Mouse (Mus musculus): Measurements from ENCODE around the gene Olfr1051.
"Not testable (repeated sequence)": the region's sequence is repeated elsewhere in the genome, so short reads cannot be mapped to it uniquely, and the experiment has no call there.

Gene Olfr1051

DNA sequence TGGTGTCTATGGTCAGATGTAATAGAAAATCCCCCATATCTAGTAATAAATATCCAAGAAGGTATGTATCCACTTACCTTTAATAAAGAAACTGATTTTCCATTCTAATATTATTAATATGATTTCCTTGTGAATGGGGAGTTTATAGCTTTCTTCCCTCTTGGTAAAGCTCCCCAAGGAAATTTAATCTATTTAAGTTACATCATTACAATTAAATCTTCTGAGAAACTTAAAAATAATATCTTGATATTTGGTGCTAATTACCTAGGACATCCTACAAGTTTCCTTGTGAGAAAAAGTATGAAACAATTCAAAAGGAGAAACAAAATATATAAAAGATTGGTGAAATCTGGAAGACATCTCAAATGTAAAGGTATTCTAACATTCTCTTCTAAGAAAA is at the start of gene Olfr1051:
Olfr1051 (minus strand) TSS at position 101 of the 400 bp plus-strand sequence.
- H3K4me1 ChIP-seq (replicated peaks; ENCODE audit: low read depth, low read length); H3K9me3 ChIP-seq (ENCODE audit: low read length); H3K36me3 ChIP-seq (ENCODE audit: insufficient read depth, low read length); H3K4me3 ChIP-seq (replicated peaks; ENCODE audit: low read length); H3K27me3 ChIP-seq (ENCODE audit: insufficient read depth, low read length): not testable (repeated sequence)

DNA sequence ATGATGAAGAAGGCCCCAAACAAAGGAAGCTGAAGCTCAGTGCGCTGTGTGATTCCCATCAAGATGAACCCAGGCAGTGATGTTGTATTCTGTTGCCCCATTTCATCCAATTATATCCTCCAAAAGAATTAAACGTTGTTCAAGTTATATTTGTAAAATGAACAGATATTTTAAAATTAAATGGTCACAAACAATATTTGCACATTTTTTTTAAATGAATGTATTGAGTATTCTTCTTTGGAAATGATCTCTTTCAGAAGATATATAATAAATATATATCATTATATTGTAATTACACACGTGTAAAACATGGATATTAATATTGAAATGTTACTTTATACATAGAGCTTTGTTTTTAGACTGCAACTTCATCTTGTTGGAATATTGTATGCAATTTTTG is 36.3 kb upstream of the Olfr1051 start, which contains the start of gene Olfr1053:
Olfr1053 (minus strand) TSS at position 101 of the 400 bp plus-strand sequence.
- Histone ChIP-seq H3K4me3 (replicated peaks; ENCODE audit: low read length) (no peak within 1 kb of the TSS), H3K4me1 (replicated peaks; ENCODE audit: low read depth, low read length) (no peaks in the 10 kb centered on the region), H3K9me3 (ENCODE audit: low read length) (no peaks in the 10 kb centered on the region), H3K36me3 (ENCODE audit: insufficient read depth, low read length) (no peaks in the 10 kb centered on the region), H3K27me3 (ENCODE audit: insufficient read depth, low read length) (no peaks in the 10 kb centered on the region)
- TF ChIP-seq NANOG (IDR thresholded peaks at IDR 0.05; ENCODE audit: borderline replicate concordance, low read length) (no peak), CTCF (conservative IDR thresholded peaks at IDR 0.05; ENCODE audit: low read length) (no peak)

DNA sequence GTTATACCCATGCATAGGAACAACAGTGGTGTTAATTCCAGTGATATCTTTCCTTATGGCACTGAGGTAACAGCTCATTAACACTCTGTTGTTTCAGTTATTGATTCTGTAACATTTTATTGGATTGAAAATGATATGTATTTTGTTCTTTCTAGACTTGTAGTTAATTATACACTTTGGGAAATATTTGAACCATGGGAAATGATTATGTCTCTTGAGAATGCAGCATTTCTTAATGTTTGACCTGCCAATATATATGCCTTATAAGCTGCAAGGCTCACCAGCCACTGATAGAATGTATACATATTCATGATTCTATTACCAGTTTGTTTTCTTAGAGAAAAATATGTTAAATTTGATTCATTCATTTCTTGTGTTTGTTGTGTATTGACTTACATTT is 13.3 kb upstream of the Olfr1051 start, which contains the start of gene Olfr1052:
Olfr1052 (plus strand) TSS at position 301 of the 400 bp plus-strand sequence.
- no peaks in the 10 kb centered on the region for H3K36me3 ChIP-seq (ENCODE audit: insufficient read depth, low read length)
- no peak within 1 kb of the TSS for H3K4me3 ChIP-seq (replicated peaks; ENCODE audit: low read length)
- 0 out of 2 replicates have a peak, but pooled peaks cover 7% of the 10 kb centered on the region for H3K9me3 ChIP-seq (ENCODE audit: low read length)
- no peaks in the 10 kb centered on the region for H3K27me3 ChIP-seq (ENCODE audit: insufficient read depth, low read length)
- TF ChIP-seq NANOG (IDR thresholded peaks at IDR 0.05; ENCODE audit: borderline replicate concordance, low read length), result no peak
- TF ChIP-seq CTCF (conservative IDR thresholded peaks at IDR 0.05; ENCODE audit: low read length), result no peak
- TF ChIP-seq POU5F1 (IDR thresholded peaks at IDR 0.05; ENCODE audit: borderline replicate concordance, low read length), result no peak
- no peaks in the 10 kb centered on the region for H3K4me1 ChIP-seq (replicated peaks; ENCODE audit: low read depth, low read length)

GRCm38 (mm10) chr2:86258228-86258627 is 20.7 kb downstream of the Olfr1051 start, which contains the start of gene Olfr1049:
Olfr1049 (minus strand) TSS chr2:86258328.
- H3K9me3 ChIP-seq (ENCODE audit: low read length), result peaks cover 19% of the 10 kb centered on the region
- not testable (repeated sequence) for H3K27me3 ChIP-seq (ENCODE audit: insufficient read depth, low read length); H3K4me3 ChIP-seq (replicated peaks; ENCODE audit: low read length)

DNA sequence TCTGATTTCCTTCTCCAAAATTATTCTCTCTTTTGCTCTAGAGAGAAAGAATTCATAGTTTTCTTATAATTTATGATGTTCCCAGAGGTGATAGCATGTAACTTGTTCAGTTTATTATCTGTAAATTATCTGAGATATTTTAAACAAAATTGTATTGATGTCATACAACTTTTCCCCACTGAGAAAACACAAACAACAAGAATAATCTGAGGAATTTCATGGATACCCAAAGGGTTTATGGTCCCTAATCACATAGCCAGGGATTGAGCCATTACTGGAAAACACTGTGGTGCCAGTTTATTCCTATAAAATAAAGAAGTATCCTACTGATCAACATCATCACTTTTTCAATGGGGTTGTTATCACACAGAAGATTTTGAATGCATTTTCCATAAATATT is 38.7 kb downstream of the Olfr1051 start, which contains the start of gene Olfr1048:
Olfr1048 (minus strand) TSS at position 101 of the 400 bp plus-strand sequence.
- Histone ChIP-seq H3K27me3 (ENCODE audit: insufficient read depth, low read length) (no peaks in the 10 kb centered on the region), H3K4me1 (replicated peaks; ENCODE audit: low read depth, low read length) (no peaks in the 10 kb centered on the region), H3K4me3 (replicated peaks; ENCODE audit: low read length) (no peak within 1 kb of the TSS), H3K9me3 (ENCODE audit: low read length) (0 out of 2 replicates have a peak, but pooled peaks cover under 1% of the 10 kb centered on the region), H3K36me3 (ENCODE audit: insufficient read depth, low read length) (no peaks in the 10 kb centered on the region)
- TF ChIP-seq POU5F1 (IDR thresholded peaks at IDR 0.05; ENCODE audit: borderline replicate concordance, low read length) (no peak), CTCF (conservative IDR thresholded peaks at IDR 0.05; ENCODE audit: low read length) (no peak), NANOG (IDR thresholded peaks at IDR 0.05; ENCODE audit: borderline replicate concordance, low read length) (no peak)

More at GRCm38 (mm10) chr2:86258228-86258627, 20.7 kb downstream of the Olfr1051 start, which contains the start of gene Olfr1049:
- H3K4me1 ChIP-seq (replicated peaks; ENCODE audit: low read depth, low read length); H3K36me3 ChIP-seq (ENCODE audit: insufficient read depth, low read length): not testable (repeated sequence)

GRCm38 (mm10) chr2:86231301-86231700 is 47.6 kb downstream of the Olfr1051 start, which contains the start of gene Olfr1047:
Olfr1047 (minus strand) TSS chr2:86231401.
- no peaks in the 10 kb centered on the region for H3K27me3 ChIP-seq (ENCODE audit: insufficient read depth, low read length)
- H3K9me3 ChIP-seq (ENCODE audit: low read length), result no peaks in the 10 kb centered on the region
- no peaks in the 10 kb centered on the region for H3K36me3 ChIP-seq (ENCODE audit: insufficient read depth, low read length)
- TF ChIP-seq CTCF (conservative IDR thresholded peaks at IDR 0.05; ENCODE audit: low read length), result no peak
- TF ChIP-seq NANOG (IDR thresholded peaks at IDR 0.05; ENCODE audit: borderline replicate concordance, low read length), result no peak
- no peak for TF ChIP-seq POU5F1 (IDR thresholded peaks at IDR 0.05; ENCODE audit: borderline replicate concordance, low read length)
- no peak within 1 kb of the TSS for H3K4me3 ChIP-seq (replicated peaks; ENCODE audit: low read length)
- no peaks in the 10 kb centered on the region for H3K4me1 ChIP-seq (replicated peaks; ENCODE audit: low read depth, low read length)

All from E14TG2a.4 (cell line).